Mouse (Mus musculus) neural tube, embryonic 12.5 days (tissue): ENCODE data around the gene Ltb4r1. TPM values are rescaled to one million over a fixed set of nuclear protein-coding genes. Genes with fewer than 3 reads are reported as not detected.
A peak's percentile ranks its signal among the peaks of the same experiment; 100 is the strongest.

Source experiments
- ATAC-seq: fragments of 200-750 bp; cut with Nextera tagmentation; 2 replicates; pipeline ENCODE4 v1.8.0; 2017; ENCODE audit warnings: low read depth, mild to moderate bottlenecking, moderate TSS enrichment, moderate library complexity; ENCODE audit not compliant: low FRiP score
- H3K27ac ChIP-seq: fragments of 300-500 bp; sonication (generic); 2 replicates; pipeline ENCODE4 v1.5.1; 2016
- H3K27me3 ChIP-seq: fragments of 300-500 bp; sonication (generic); replicated peaks from 2 replicates; pipeline ENCODE4 v1.6.1; 2016; ENCODE audit warnings: mild to moderate bottlenecking
- H3K36me3 ChIP-seq: fragments of 300-500 bp; sonication (generic); 2 replicates; pipeline ENCODE4 v1.6.1; 2016; ENCODE audit warnings: mild to moderate bottlenecking
- H3K4me1 ChIP-seq: fragments of 300-500 bp; sonication (generic); 2 replicates; pipeline ENCODE4 v1.6.1; 2016
- H3K4me2 ChIP-seq: fragments of 300-500 bp; sonication (generic); replicated peaks from 2 replicates; pipeline ENCODE4 v1.6.1; 2016; ENCODE audit warnings: mild to moderate bottlenecking
- H3K4me3 ChIP-seq: fragments of 300-500 bp; sonication (generic); 2 replicates; pipeline ENCODE4 v1.5.1; 2016
- H3K9ac ChIP-seq: fragments of 300-500 bp; sonication (generic); 2 replicates; pipeline ENCODE4 v1.6.1; 2016; ENCODE audit warnings: mild to moderate bottlenecking
- H3K9me3 ChIP-seq: fragments of 300-500 bp; sonication (generic); 2 replicates; pipeline ENCODE4 v1.6.1; 2016; ENCODE audit warnings: mild to moderate bottlenecking
- WGBS: fragments of 180-500 bp; shearing (Covaris S2); methylation state at CpG from one replicate; pipeline ENCODE4 v1.1.7; 2016; 5-methylcytosine and 5-hydroxymethylcytosine counted together
- polyA plus RNA-seq: library from polyadenylated mRNA; unstranded; fragments of >200 nt; fragmentation: Nextera tagmentation; extraction: Ambion mirVana; gene quantifications from 2 replicates; pipeline ENCODE4 v1.2.1, GENCODE M21; 2016

The Ltb4r1 gene
- 0.23 and 0.37 TPM in 2 replicates for polyA plus RNA-seq

DNA sequence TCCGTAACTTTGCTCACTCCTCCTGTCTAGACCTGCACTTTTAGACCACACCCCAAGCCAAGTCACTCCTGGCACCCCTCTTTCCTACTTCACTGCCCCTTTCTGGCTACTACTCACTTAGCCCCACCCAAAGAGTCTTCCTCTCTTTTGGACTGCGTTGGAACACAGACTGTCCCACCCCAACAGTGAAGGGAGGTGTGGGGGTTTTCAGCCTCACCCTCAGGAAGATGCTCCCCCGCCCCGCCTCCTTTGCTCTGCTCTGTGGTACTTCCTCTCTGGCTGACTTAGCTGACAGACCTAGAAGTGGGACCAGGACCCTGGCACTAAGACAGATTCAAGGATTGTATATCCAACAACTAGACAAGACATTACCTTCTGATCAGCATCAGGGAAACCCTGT lies at the start of gene Ltb4r1:
TSS of gene Ltb4r1 (plus strand) at position 267 of the 400 bp plus-strand sequence.
- peaks cover 16% of the 10 kb centered on the region; the same call in 1 of the 2 replicates for H3K4me1 ChIP-seq
- WGBS: 77% methylated on average over 4 of the region's 4 CpGs
- no peak within 1 kb of the TSS for H3K4me2 ChIP-seq
- ATAC-seq: no peak
- H3K4me3 ChIP-seq: no peak within 1 kb of the TSS
- no peaks in the 10 kb centered on the region for H3K9me3 ChIP-seq
- H3K27ac ChIP-seq: no peak within 1 kb of the TSS
- H3K9ac ChIP-seq: no peak within 1 kb of the TSS
- H3K36me3 ChIP-seq: no peaks in the 10 kb centered on the region
- H3K27me3 ChIP-seq: peaks cover 91% of the 10 kb centered on the region

DNA sequence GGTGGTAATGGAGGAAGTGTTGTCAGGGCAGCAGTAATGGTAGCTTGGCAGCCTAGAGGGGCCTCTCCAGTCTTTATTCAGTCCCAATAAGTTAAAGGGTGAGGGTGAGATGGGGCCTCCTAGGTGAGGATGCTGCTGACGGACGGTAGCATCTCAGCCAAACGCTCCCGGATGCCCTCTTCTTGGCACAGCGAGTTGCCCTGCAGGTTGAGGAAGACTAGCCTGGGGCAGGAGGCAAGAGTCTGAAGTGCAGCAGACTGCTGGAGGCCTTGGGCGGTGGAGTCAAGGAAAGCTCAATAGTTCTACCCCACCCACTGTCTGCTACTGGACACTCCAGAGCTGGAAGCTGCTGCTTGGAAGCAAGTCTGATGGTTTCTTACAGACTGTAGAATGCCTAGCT lies 49.5 kb upstream of the Ltb4r1 start:
- Histone ChIP-seq H3K9ac (no peak overlapping the region), H3K4me1 (0 out of 2 replicates have a peak, but pooled peaks cover 3% of the 10 kb centered on the region), H3K27me3 (peaks cover 23% of the 10 kb centered on the region), H3K36me3 (peaks cover 26% of the 10 kb centered on the region), H3K9me3 (no peaks in the 10 kb centered on the region), H3K4me3 (no peak overlapping the region), H3K27ac (no peak overlapping the region), H3K4me2 (no peak overlapping the region)
- no peak for ATAC-seq
- WGBS: 91% methylated on average over 6 of the region's 6 CpGs

DNA sequence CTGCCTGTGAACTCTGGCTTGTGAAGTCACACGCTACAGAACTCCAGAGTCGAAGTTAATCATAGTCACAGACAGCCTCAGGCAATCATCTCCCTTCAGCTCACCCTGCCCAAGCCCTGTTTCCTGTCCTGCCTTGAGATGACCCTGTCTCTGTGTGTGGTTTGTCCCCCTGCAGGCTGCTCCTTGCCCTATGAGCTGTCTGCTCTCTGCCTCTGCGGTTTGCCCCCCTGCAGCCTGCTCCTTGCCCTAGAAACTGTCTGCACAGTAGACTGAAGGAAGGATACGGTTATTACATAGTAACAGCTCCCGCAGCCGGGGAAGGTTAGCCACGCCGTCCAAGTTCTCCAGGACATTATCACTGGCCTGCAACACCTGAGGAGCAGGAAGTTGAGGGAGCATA lies 48.9 kb upstream of the Ltb4r1 start:
- H3K9ac ChIP-seq: no peak overlapping the region
- H3K36me3 ChIP-seq: peaks cover 26% of the 10 kb centered on the region
- 74% methylated on average over 8 of the region's 8 CpGs for WGBS
- H3K27me3 ChIP-seq: peaks cover 22% of the 10 kb centered on the region
- H3K4me3 ChIP-seq: no peak overlapping the region
- 0 out of 2 replicates have a peak, but pooled peaks cover 3% of the 10 kb centered on the region for H3K4me1 ChIP-seq
- H3K27ac ChIP-seq: no peak overlapping the region
- no peak overlapping the region for H3K4me2 ChIP-seq
- H3K9me3 ChIP-seq: no peaks in the 10 kb centered on the region
- no peak for ATAC-seq

DNA sequence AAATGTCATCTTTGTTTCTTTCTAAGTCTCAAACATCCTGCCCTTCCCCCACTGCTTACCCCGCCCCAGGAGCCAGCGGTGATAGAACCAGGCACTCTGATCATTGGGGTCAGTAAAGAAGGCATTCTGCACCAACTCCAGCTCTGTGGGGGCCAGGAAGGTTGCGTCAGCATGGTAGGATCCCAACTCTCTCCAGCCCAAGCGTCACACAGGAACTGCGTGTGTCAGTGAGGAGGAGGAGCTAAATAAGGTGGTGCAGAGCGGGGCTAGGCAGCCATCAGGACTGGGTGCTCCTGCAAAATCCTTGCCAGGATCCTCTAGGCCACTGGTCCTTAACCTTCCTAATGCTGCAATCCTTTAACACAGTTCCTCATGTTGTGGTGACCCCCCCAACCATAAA lies 46.0 kb upstream of the Ltb4r1 start:
- Histone ChIP-seq H3K36me3 (peaks cover 26% of the 10 kb centered on the region), H3K27ac (no peak overlapping the region), H3K4me1 (0 out of 2 replicates have a peak, but pooled peaks cover 4% of the 10 kb centered on the region), H3K27me3 (no peaks in the 10 kb centered on the region), H3K4me2 (no peak overlapping the region), H3K9ac (no peak overlapping the region), H3K4me3 (no peak overlapping the region), H3K9me3 (no peaks in the 10 kb centered on the region)
- 88% methylated on average over 6 of the region's 6 CpGs for WGBS
- no peak for ATAC-seq

DNA sequence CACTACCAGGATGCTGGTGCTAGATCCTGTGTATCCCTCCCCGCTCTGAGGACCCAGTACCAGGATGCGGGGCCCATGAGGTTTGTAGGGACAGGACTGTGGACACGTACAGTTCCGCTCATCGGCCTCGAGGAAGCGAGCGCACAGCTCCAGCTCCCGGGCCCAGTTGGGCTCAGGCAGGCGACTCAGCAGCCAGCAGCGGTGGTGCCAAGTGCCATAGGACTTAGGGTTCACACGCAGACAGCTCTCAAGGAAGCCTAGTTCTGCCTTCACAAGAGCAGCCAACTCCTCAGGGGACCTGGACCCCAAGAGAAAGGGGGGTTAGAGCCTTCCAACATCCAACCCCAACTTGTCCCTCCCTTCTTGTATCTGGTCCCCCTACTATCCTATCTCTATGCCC lies 45.1 kb upstream of the Ltb4r1 start:
- WGBS: 91% methylated on average over 12 of the region's 12 CpGs
- peak overlapping the region; percentile 73; the same call in 1 of the 2 replicates for H3K4me2 ChIP-seq

DNA sequence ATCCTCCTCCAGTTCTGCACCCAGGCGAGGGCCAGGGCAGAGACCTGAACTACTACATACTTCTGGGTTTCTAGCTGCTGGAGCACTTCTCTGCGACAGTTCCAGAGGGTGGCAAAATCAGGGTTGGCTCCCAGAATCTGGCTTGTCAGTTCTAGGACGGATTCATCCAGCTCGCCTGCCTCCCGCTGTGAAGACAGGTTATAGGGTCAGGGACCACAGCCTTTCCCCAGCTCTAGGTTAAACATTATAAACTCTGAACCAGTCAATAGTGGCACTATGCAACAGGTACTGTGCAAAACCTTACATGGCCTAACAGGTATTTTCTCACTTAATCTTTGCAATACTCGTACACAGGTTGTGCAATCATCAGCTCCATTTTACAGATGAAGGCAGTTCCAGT lies 44.7 kb upstream of the Ltb4r1 start:
- ATAC-seq: no peak
- Histone ChIP-seq H3K4me2 (peak overlapping the region; percentile 73), H3K9me3 (no peaks in the 10 kb centered on the region), H3K36me3 (peaks cover 26% of the 10 kb centered on the region), H3K4me3 (peak overlapping the region; percentile 80; the same call in 1 of the 2 replicates), H3K4me1 (0 out of 2 replicates have a peak, but pooled peaks cover 4% of the 10 kb centered on the region), H3K9ac (0 out of 2 replicates have a peak overlapping the region, but pooled peaks have one; percentile 74), H3K27ac (no peak overlapping the region), H3K27me3 (no peaks in the 10 kb centered on the region)
- 72% methylated on average over 6 of the region's 6 CpGs for WGBS

More for the DNA sequence above, 45.1 kb upstream of the Ltb4r1 start:
- ATAC-seq: no peak
- no peaks in the 10 kb centered on the region for H3K9me3 ChIP-seq
- H3K36me3 ChIP-seq: peaks cover 26% of the 10 kb centered on the region
- no peak overlapping the region for H3K9ac ChIP-seq
- no peak overlapping the region for H3K27ac ChIP-seq
- H3K4me3 ChIP-seq: no peak overlapping the region
- H3K27me3 ChIP-seq: no peaks in the 10 kb centered on the region
- 0 out of 2 replicates have a peak, but pooled peaks cover 4% of the 10 kb centered on the region for H3K4me1 ChIP-seq

DNA sequence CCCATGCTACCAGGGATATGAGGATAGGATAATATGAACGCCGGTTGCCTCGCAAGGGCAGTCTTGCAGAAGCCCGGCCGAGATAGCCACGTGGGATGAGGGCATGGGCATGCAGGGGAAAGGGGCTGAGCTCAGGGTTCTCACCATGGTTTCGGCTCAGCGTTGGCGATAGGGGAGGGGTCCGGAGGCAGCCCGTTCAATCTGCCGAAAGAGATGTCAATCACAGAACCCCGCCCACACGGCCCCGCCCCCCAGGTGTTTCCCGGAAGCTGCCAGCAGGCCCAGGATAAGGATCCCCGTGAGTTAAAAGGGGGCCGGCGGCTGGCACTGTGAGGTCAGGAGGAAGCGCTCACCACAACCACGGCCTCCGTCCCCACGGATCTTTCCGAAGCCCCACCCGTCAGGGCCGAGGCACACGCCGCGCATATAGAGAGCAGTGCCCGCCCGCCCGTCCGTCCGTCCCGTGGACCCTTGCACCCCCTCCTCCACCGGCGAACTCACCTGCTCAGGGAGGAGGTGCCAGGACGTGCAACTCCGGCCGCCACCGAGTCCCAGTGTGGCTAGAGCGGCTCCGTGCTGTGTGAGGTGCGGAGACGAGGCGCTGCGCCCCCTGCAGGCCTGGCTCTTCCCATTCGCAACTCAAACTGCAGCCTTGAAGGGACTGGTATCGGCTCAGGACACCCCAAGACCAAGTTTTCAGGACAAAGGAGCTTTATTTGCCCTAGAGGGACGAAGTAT lies 43.9 kb upstream of the Ltb4r1 start, which contains the start of gene Rabggta:
TSS of gene Rabggta (minus strand) at position 564 of the 738 bp plus-strand sequence.
- Histone ChIP-seq H3K36me3 (peaks cover 26% of the 10 kb centered on the region), H3K4me1 (0 out of 2 replicates have a peak, but pooled peaks cover 4% of the 10 kb centered on the region), H3K27me3 (no peaks in the 10 kb centered on the region), H3K9ac (peak within 1 kb of the TSS; percentile 74), H3K27ac (0 out of 2 replicates have a peak within 1 kb of the TSS, but pooled peaks have one; percentile 53), H3K4me2 (peak within 1 kb of the TSS; percentile 73), H3K9me3 (no peaks in the 10 kb centered on the region), H3K4me3 (peak within 1 kb of the TSS; percentile 80)
- peak; percentile 94 for ATAC-seq
- WGBS: under 1% methylated on average over 50 of the region's 50 CpGs

DNA sequence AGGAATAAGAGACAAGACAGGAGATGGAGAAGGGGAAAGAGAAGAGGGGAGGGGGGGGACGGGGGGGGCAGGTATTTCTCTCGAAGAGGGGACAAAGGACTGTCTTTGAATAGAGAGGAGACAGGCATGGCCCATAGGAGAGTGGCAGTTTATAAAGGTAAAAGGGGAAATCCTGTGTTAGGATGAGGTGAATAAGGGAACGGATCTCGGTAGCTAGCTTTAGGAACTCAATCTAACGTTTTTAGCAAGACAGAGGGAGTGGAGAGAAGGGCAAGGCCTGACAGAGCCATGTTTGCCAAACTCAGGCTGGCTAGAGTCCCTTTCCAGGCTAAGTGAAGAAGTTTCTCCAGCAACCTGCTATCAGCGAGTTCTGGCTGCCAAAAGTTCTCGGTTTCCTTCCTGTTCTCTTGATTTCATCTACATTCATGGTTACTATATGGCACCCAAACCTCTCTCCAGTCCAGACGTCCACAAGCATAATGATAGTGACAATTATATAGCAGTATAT lies 43.3 kb upstream of the Ltb4r1 start:
- H3K4me3 ChIP-seq: peak overlapping the region; percentile 80
- peak overlapping the region; percentile 74 for H3K9ac ChIP-seq
- H3K4me2 ChIP-seq: peak overlapping the region; percentile 73
- H3K4me1 ChIP-seq: 0 out of 2 replicates have a peak, but pooled peaks cover 4% of the 10 kb centered on the region
- H3K27ac ChIP-seq: no peak overlapping the region
- ATAC-seq: peak; percentile 26
- H3K36me3 ChIP-seq: peaks cover 25% of the 10 kb centered on the region
- H3K27me3 ChIP-seq: no peaks in the 10 kb centered on the region
- no peaks in the 10 kb centered on the region for H3K9me3 ChIP-seq
- WGBS: 49% methylated on average over 8 of the region's 8 CpGs

DNA sequence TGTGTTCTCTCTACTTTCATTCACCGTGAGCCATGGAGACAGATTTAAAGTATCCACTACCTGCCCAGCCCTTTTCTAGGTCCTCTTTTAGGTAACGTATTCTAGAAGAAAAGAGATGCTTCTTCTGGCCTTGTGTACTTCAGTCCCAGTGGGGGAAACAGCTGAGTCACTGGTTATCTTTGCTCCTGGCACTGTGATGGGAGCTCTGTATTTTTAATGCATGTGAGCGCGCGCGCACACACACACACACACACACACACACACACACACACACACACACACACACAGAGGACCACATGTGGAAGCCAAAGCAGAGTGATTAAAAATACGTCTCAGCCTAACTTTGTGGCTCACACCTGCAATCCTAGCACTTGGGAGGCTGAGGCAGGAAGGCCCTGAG lies 42.3 kb upstream of the Ltb4r1 start:
- Histone ChIP-seq H3K4me3 (no peak overlapping the region), H3K4me1 (0 out of 2 replicates have a peak, but pooled peaks cover 4% of the 10 kb centered on the region), H3K36me3 (peaks cover 17% of the 10 kb centered on the region), H3K9me3 (no peaks in the 10 kb centered on the region), H3K4me2 (no peak overlapping the region), H3K9ac (no peak overlapping the region), H3K27ac (no peak overlapping the region), H3K27me3 (no peaks in the 10 kb centered on the region)
- ATAC-seq: no peak
- 95% methylated on average over 7 of the region's 7 CpGs for WGBS

DNA sequence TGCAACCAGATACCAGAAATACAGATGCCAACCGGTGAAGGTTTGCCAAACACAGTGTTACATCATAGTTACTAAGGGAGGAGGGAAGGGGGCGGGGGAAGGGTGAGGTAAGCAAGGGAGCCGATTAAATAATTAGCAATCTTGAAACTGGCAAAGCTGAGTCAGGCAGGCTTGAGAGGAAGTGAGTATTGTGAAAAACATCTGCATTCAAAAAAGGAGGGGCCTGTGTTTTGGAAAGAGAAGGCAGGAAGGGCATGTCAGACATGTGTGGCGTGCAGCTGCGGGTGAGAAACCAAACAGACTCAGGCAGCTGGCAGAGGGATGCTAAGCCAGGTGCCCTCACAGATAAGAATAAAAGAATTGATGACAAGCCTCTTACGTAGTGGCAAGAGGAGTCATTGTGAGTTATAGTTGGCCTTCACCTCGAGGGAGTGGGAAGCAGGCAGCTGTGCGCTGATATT lies 41.3 kb upstream of the Ltb4r1 start:
- H3K4me2 ChIP-seq: no peak overlapping the region
- H3K9me3 ChIP-seq: no peaks in the 10 kb centered on the region
- H3K4me1 ChIP-seq: 0 out of 2 replicates have a peak, but pooled peaks cover 4% of the 10 kb centered on the region
- H3K9ac ChIP-seq: no peak overlapping the region
- H3K36me3 ChIP-seq: peaks cover 7% of the 10 kb centered on the region
- no peak overlapping the region for H3K4me3 ChIP-seq
- no peaks in the 10 kb centered on the region for H3K27me3 ChIP-seq
- no peak overlapping the region for H3K27ac ChIP-seq
- 71% methylated on average over 8 of the region's 8 CpGs for WGBS
- ATAC-seq: no peak

DNA sequence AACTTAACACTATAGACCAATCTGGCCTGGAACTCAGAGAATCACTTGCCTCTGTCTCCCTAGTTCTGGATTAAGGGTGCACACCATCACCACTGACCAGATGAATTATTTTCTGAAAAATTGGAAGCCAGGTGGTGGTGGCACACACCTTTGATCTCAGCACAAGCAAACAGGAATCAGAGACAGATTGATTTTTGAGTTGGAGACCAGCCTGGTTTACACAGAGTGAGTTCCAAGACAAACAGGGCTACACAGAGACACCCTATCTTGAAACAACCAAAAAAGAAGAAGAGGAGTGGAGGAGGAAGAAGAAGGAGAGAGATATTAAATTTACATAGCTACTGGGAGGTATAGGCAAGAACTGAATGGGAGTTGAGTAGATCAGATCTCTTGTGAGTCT lies 39.5 kb upstream of the Ltb4r1 start:
- ATAC-seq: no peak
- Histone ChIP-seq H3K4me2 (no peak overlapping the region), H3K27ac (no peak overlapping the region), H3K9ac (no peak overlapping the region), H3K36me3 (no peaks in the 10 kb centered on the region), H3K9me3 (no peaks in the 10 kb centered on the region), H3K4me3 (no peak overlapping the region), H3K27me3 (no peaks in the 10 kb centered on the region), H3K4me1 (0 out of 2 replicates have a peak, but pooled peaks cover 4% of the 10 kb centered on the region)

DNA sequence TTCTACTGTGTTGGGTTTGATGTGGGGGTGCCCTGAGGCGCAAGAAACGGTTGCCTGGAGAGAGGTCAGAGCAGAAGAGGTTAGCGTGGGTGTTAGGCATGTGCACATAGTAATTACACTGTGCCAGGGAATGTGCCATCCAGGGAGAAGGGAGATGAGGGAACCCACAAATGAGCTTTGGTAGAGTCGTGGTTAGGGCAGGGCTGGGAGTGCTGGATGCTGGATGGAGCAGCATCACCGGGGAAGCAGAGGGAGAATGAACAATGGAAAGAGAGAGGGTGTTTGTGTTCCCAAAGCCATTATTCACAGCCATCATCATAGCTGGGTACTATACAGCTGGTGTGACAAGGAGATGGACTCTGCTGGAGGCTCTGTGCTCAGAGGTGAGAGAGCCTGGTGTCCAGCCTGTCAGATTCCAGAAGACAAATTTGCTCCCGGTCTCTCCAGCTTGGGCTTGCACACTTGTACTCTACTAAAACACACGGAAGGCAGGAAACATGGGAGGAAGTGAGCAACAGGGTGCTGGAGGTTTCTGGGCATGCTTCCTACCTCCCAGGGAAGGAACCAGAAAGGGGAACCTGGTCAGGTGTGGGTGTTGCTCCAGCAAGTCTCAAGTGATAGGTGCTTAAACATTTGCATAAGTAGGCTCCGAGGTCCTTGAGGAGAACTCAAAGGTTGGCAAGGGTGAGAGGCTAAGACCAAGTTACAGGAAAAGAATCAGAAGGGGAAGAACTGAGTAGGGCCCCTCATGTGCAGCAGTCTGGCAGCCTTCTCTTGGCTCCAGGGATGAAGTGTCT lies 37.7 kb upstream of the Ltb4r1 start:
- Histone ChIP-seq H3K27me3 (no peaks in the 10 kb centered on the region), H3K4me2 (no peak overlapping the region), H3K4me3 (no peak overlapping the region), H3K36me3 (no peaks in the 10 kb centered on the region), H3K9me3 (no peaks in the 10 kb centered on the region), H3K4me1 (no peaks in the 10 kb centered on the region), H3K9ac (no peak overlapping the region), H3K27ac (no peak overlapping the region)
- no peak for ATAC-seq
- 72% methylated on average over 8 of the region's 8 CpGs for WGBS
